22 mouse cellular contexts compared by ENCODE assay signal in genomic region chr9:13558811-13559372, GRCm38 (mm10).
DNase-seq lines count a peak whose midpoint lies in the region; ATAC-seq and TF ChIP-seq lines count a peak whose summit lies in the region.
"Had no signal": no experiment of that assay in that cellular context is flagged by ENCODE, and none has a peak within 500 bp of the region (broad histone marks: within the 10 kb centered on the region; RNA-seq: fewer than 3 reads in every experiment).

No protein-coding gene starts in this region.

- no peak overlapping the region for H3K4me3 ChIP-seq in heart, embryonic 10.5 days
- no peak overlapping the region for H3K4me3 ChIP-seq in kidney, postnatal 0 days (replicated peaks; ENCODE audit: low read depth, low read length)
- no peak overlapping the region for H3K4me3 ChIP-seq in limb, embryonic 13.5 days
- H3K4me3 ChIP-seq in stomach, embryonic 16.5 days (replicated peaks; ENCODE audit: low read length) = no peak overlapping the region
- no peak overlapping the region for H3K4me3 ChIP-seq in embryonic facial prominence, embryonic 10.5 days
- H3K4me3 ChIP-seq: embryonic facial prominence, embryonic 13.5 days; heart, embryonic 12.5 days; hindbrain, embryonic 15.5 days; liver, embryonic 13.5 days; stomach, embryonic 15.5 days had no signal

- no peak for DNase-seq in heart, embryonic 10.5 days (ENCODE audit: low spot score)
- DNase-seq in heart, adult 18-20 months = no peak
- DNase-seq in kidney, postnatal 0 days (ENCODE audit: low spot score) = peak; percentile 86
- DNase-seq in kidney, postnatal 10 days = no peak
- no peak for DNase-seq in embryonic facial prominence, embryonic 10.5 days (ENCODE audit: low spot score)
- DNase-seq: adrenal gland, adult 2 months; cerebellum, adult 8-10 months; gastrocnemius, postnatal 25 days; heart, postnatal 4 days; left cerebral cortex, postnatal 4 days; liver, embryonic 13.5 days; lung, embryonic 14.5 days; right cerebral cortex, postnatal 14 days had no signal

- H3K9me3 ChIP-seq in heart, embryonic 10.5 days = no peaks in the 10 kb centered on the region
- H3K9me3 ChIP-seq in kidney, postnatal 0 days (replicated peaks; ENCODE audit: low read length) = no peaks in the 10 kb centered on the region
- H3K9me3 ChIP-seq in limb, embryonic 13.5 days = no peaks in the 10 kb centered on the region
- no peaks in the 10 kb centered on the region for H3K9me3 ChIP-seq in stomach, embryonic 16.5 days (replicated peaks; ENCODE audit: control insufficient read depth, low read length)
- H3K9me3 ChIP-seq in embryonic facial prominence, embryonic 10.5 days = no peaks in the 10 kb centered on the region
- H3K9me3 ChIP-seq: embryonic facial prominence, embryonic 13.5 days; heart, embryonic 12.5 days; hindbrain, embryonic 15.5 days; liver, embryonic 13.5 days; stomach, embryonic 15.5 days had no signal

- H3K36me3 ChIP-seq in heart, embryonic 10.5 days = 0 out of 2 replicates have a peak, but pooled peaks cover 2% of the 10 kb centered on the region
- no peaks in the 10 kb centered on the region for H3K36me3 ChIP-seq in kidney, postnatal 0 days (ENCODE audit: insufficient read depth, low read length)
- no peaks in the 10 kb centered on the region for H3K36me3 ChIP-seq in limb, embryonic 13.5 days
- no peaks in the 10 kb centered on the region for H3K36me3 ChIP-seq in stomach, embryonic 16.5 days (ENCODE audit: control insufficient read depth, insufficient read depth, low read length)
- H3K36me3 ChIP-seq in embryonic facial prominence, embryonic 10.5 days (replicated peaks) = no peaks in the 10 kb centered on the region
- H3K36me3 ChIP-seq: embryonic facial prominence, embryonic 13.5 days; heart, embryonic 12.5 days; hindbrain, embryonic 15.5 days; liver, embryonic 13.5 days; stomach, embryonic 15.5 days had no signal

- H3K27me3 ChIP-seq in heart, embryonic 10.5 days (ENCODE audit: insufficient read depth, poor library complexity, severe bottlenecking) = no peaks in the 10 kb centered on the region
- H3K27me3 ChIP-seq in kidney, postnatal 0 days (ENCODE audit: insufficient read depth, low read length) = no peaks in the 10 kb centered on the region
- H3K27me3 ChIP-seq in limb, embryonic 13.5 days = no peaks in the 10 kb centered on the region
- no peaks in the 10 kb centered on the region for H3K27me3 ChIP-seq in stomach, embryonic 16.5 days (ENCODE audit: control insufficient read depth, insufficient read depth, low read length)
- no peaks in the 10 kb centered on the region for H3K27me3 ChIP-seq in embryonic facial prominence, embryonic 10.5 days (replicated peaks; ENCODE audit: low read depth, poor library complexity, severe bottlenecking)
- H3K27me3 ChIP-seq: embryonic facial prominence, embryonic 13.5 days; heart, embryonic 12.5 days; hindbrain, embryonic 15.5 days; liver, embryonic 13.5 days; stomach, embryonic 15.5 days had no signal

- H3K9ac ChIP-seq in kidney, postnatal 0 days (ENCODE audit: low read depth, low read length) = no peak overlapping the region
- H3K9ac ChIP-seq in limb, embryonic 13.5 days = no peak overlapping the region
- H3K9ac ChIP-seq in stomach, embryonic 16.5 days (ENCODE audit: low read length) = no peak overlapping the region
- H3K9ac ChIP-seq: embryonic facial prominence, embryonic 13.5 days; heart, embryonic 12.5 days; hindbrain, embryonic 15.5 days; liver, embryonic 13.5 days; lung, embryonic 14.5 days; stomach, embryonic 15.5 days had no signal

- TF ChIP-seq CTCF in kidney, postnatal 0 days (IDR thresholded peaks at IDR 0.05; ENCODE audit: low read depth) = 0 out of 2 replicates have a peak, but pooled peaks have one; percentile 17

- ATAC-seq in kidney, postnatal 0 days (replicated peaks; ENCODE audit: low FRiP score, low read depth) = 0 out of 2 replicates have a peak, but pooled peaks have one; percentile 56
- no peak for ATAC-seq in limb, embryonic 13.5 days (ENCODE audit: low FRiP score, low read depth)
- no peak for ATAC-seq in stomach, embryonic 16.5 days (ENCODE audit: insufficient read depth, low FRiP score)
- ATAC-seq: forebrain, embryonic 14.5 days had no signal

- peaks cover 16% of the 10 kb centered on the region for H3K4me1 ChIP-seq in heart, embryonic 10.5 days
- peaks cover 20% of the 10 kb centered on the region for H3K4me1 ChIP-seq in kidney, postnatal 0 days (replicated peaks; ENCODE audit: insufficient read depth, low read length)
- peaks cover 58% of the 10 kb centered on the region for H3K4me1 ChIP-seq in limb, embryonic 13.5 days
- peaks cover 17% of the 10 kb centered on the region for H3K4me1 ChIP-seq in stomach, embryonic 16.5 days (ENCODE audit: control insufficient read depth, insufficient read depth, low read length)
- peaks cover 21% of the 10 kb centered on the region for H3K4me1 ChIP-seq in embryonic facial prominence, embryonic 10.5 days

- H3K4me2 ChIP-seq in kidney, postnatal 0 days (ENCODE audit: low read length) = no peak overlapping the region
- H3K4me2 ChIP-seq in limb, embryonic 13.5 days (replicated peaks) = no peak overlapping the region
- no peak overlapping the region for H3K4me2 ChIP-seq in stomach, embryonic 16.5 days (ENCODE audit: low read depth, low read length)
- H3K4me2 ChIP-seq: embryonic facial prominence, embryonic 13.5 days; heart, embryonic 12.5 days; hindbrain, embryonic 15.5 days; liver, embryonic 13.5 days; lung, embryonic 14.5 days; midbrain, embryonic 11.5 days; stomach, embryonic 15.5 days had no signal

- 73% methylated on average over 4 of the region's 4 CpGs for WGBS in heart, embryonic 10.5 days
- WGBS in kidney, postnatal 0 days = 15% methylated on average over 4 of the region's 4 CpGs
- 33% methylated on average over 4 of the region's 4 CpGs for WGBS in limb, embryonic 13.5 days
- WGBS in stomach, embryonic 16.5 days = 34% methylated on average over 4 of the region's 4 CpGs
- 83% methylated on average over 4 of the region's 4 CpGs for WGBS in embryonic facial prominence, embryonic 10.5 days

- H3K27ac ChIP-seq in heart, embryonic 10.5 days = peak overlapping the region; percentile 42; the same call in 1 of the 2 replicates
- H3K27ac ChIP-seq in kidney, postnatal 0 days = peak overlapping the region; percentile 57; the same call in 1 of the 2 replicates
- H3K27ac ChIP-seq in limb, embryonic 13.5 days = peak overlapping the region; percentile 52; the same call in 1 of the 2 replicates
- peak overlapping the region; percentile 14; the same call in 1 of the 2 replicates for H3K27ac ChIP-seq in stomach, embryonic 16.5 days (ENCODE audit: low read length)
- no peak overlapping the region for H3K27ac ChIP-seq in embryonic facial prominence, embryonic 10.5 days (replicated peaks)
- H3K27ac ChIP-seq: embryonic facial prominence, embryonic 13.5 days; hindbrain, embryonic 15.5 days; liver, embryonic 13.5 days; macrophage; stomach, embryonic 15.5 days had no signal
